Mouse (Mus musculus) adrenal gland, adult 18-20 months (tissue): ENCODE results near the gene Pofut2. TPM values are rescaled to one million over a fixed set of nuclear protein-coding genes. Genes with fewer than 3 reads are reported as not detected.
"Not testable (repeated sequence)": the region's sequence is repeated elsewhere in the genome, so short reads cannot be mapped to it uniquely, and the experiment has no call there.

Source experiments
- DNase-seq, 2 experiments: peaks; one replicate each; pipeline ENCODE4 v3.0.0; 2021 to 2022; ENCODE audit warnings: low spot score in 2 of 2
- total RNA-seq, 2 experiments: library from RNA; stranded (reverse); gene quantifications; 1 replicate in 1 of 2; 2 replicates in 1 of 2; pipeline ENCODE4 v1.2.3; 2021

The Pofut2 gene
- total RNA-seq, 2 experiments from 2014 or later, result 83.1 to 93.5 TPM

GRCm38 (mm10) chr10:77260166-77260875 lies 1.3 kb downstream of the Pofut2 start:
- DNase-seq, result no peak

GRCm38 (mm10) chr10:77266281-77266680 lies 7.3 kb downstream of the Pofut2 start:
- DNase-seq, result no peak

- no peak for DNase-seq
Observed at GRCm38 (mm10) chr10:77267027-77267426, 8.0 kb downstream of the Pofut2 start.

GRCm38 (mm10) chr10:77269129-77269528 lies 10.1 kb downstream of the Pofut2 start:
- no peak for DNase-seq

- DNase-seq, result no peak
Observed at GRCm38 (mm10) chr10:77272980-77273730, 14.1 kb downstream of the Pofut2 start.

GRCm38 (mm10) chr10:77273798-77274197 lies 14.8 kb downstream of the Pofut2 start:
- no peak for DNase-seq

GRCm38 (mm10) chr10:77282085-77282484 lies 23.1 kb downstream of the Pofut2 start:
- not testable (repeated sequence) for DNase-seq

- DNase-seq, result peak; percentile 74 to 75
Observed at GRCm38 (mm10) chr10:77282822-77283221, 23.8 kb downstream of the Pofut2 start.

GRCm38 (mm10) chr10:77284832-77285231 lies 25.8 kb downstream of the Pofut2 start:
- DNase-seq, result no peak

GRCm38 (mm10) chr10:77287626-77288025 lies 28.6 kb downstream of the Pofut2 start:
- no peak for DNase-seq

- no peak for DNase-seq
Observed at GRCm38 (mm10) chr10:77288639-77289195, 29.7 kb downstream of the Pofut2 start.

GRCm38 (mm10) chr10:77289559-77289958 lies 30.5 kb downstream of the Pofut2 start:
- DNase-seq, result no peak

- DNase-seq, result no peak
Observed at GRCm38 (mm10) chr10:77290624-77291366, 31.8 kb downstream of the Pofut2 start.

- no peak for DNase-seq
Observed at GRCm38 (mm10) chr10:77294691-77295090, 35.7 kb downstream of the Pofut2 start.

GRCm38 (mm10) chr10:77298621-77299020 lies 39.6 kb downstream of the Pofut2 start:
- no peak for DNase-seq

- no peak for DNase-seq
Observed at GRCm38 (mm10) chr10:77299194-77299593, 40.2 kb downstream of the Pofut2 start.

GRCm38 (mm10) chr10:77300237-77300933 lies 41.4 kb downstream of the Pofut2 start:
- no peak for DNase-seq

- no peak for DNase-seq
Observed at GRCm38 (mm10) chr10:77300934-77301297, 41.9 kb downstream of the Pofut2 start.

GRCm38 (mm10) chr10:77304362-77304761 lies 45.3 kb downstream of the Pofut2 start:
- no peak for DNase-seq

- DNase-seq, result no peak
Observed at GRCm38 (mm10) chr10:77304840-77305533, 46.0 kb downstream of the Pofut2 start.
